Mouse (Mus musculus) naive thymus-derived CD4-positive, alpha-beta T cell, adult 5 months (primary cell): ENCODE data around the gene Faim. TPM values are rescaled to one million over a fixed set of nuclear protein-coding genes. Genes with fewer than 3 reads are reported as not detected.

Experiments
- polyA plus RNA-seq: library from polyadenylated mRNA; unstranded; fragments of 100-300 nt; shearing (Covaris generic); gene quantifications from one replicate; pipeline ENCODE4 v1.2.1, GENCODE M21; 2017

Gene Faim
- polyA plus RNA-seq: 51.2 TPM

GRCm38 (mm10) chr9:98985800-98986475, at the start of gene Faim:
Gene Faim, plus strand, starts transcription at chr9:98986373.

DNA sequence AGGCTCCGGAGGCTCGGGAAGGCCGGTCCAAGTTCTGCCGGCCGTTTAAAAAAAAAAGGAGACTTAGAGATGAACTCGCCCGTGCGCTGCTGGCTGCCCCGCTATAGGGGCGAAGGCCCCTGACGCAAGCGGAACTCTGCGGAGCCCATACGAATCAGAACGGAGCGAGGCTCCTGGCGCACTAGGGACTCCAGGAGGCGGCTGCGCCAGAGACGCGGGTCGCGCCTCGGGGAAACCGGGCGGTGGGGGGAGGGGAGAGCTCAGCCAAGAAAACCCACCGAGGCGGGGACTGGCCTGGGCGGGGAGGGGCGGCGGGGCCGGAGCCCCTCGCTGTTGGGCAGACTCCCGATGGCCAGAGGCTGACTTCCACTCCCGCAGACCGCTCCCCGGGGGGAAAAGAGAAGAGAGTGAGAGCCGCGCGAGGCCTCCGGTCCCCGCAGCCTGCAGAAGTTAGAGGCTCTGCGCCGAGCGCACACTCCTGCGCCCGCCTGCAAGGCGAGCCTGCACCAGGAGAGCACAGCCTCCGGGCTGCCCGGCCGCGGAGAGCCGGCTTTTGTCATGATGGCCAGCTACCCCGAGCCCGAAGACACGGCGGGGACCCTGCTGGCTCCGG, 31.0 kb upstream of the Faim start, which contains the start of gene Foxl2:
TSS of gene Foxl2 (plus strand) at position 186 of the 613 bp plus-strand sequence.

DNA sequence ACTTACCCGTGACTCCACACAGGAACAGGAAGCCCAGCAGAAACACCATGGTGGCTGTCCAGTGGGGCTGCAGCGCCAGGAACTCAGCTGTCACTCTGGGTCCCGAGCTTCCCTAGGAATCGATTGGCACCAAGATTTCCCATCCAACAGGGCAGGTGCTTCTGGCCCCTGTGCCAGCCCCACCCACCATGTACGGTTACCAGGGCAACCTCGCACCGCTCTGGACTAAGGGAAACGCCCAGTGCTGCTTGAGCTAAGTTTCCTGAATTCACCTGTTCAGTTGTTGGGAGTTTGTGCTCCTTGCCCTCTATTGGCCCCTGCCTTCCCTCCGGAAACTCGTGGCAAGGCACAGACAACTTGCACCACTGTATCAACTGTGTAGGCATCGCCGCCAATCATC, 49.4 kb downstream of the Faim start, which contains the start of gene Gm1123:
TSS of gene Gm1123 (minus strand) at position 141 of the 400 bp plus-strand sequence.

Other genes starting within 250 kb of the Faim start
- not detected for gene Prr23a1, start 143.9 kb upstream of the Faim start, polyA plus RNA-seq
- not detected for gene Prr23a2, start 129.9 kb upstream of the Faim start, polyA plus RNA-seq
- gene Prr23a3, start 121.6 kb upstream of the Faim start, polyA plus RNA-seq: not detected
- gene 7420426K07Rik, start 83.3 kb upstream of the Faim start, polyA plus RNA-seq: not detected
- not detected for gene Foxl2, start 31.1 kb upstream of the Faim start, polyA plus RNA-seq
- 0.37 TPM for gene Gm1123, start 49.3 kb downstream of the Faim start, polyA plus RNA-seq
- 13.8 TPM for gene Pik3cb, start 154.2 kb downstream of the Faim start, polyA plus RNA-seq